Mouse (Mus musculus): ENCODE measurements at regions not wholly inside any gene's neighbourhood (a gene's known extent, or its start where the extent isn't known, plus 50 kb on each side); places are given as distances from the start of the nearest gene placed in this dataset.

GRCm38 (mm10) chr16:76454741-76455465 is 81.3 kb upstream of the Nrip1 start:
- TF ChIP-seq CTCF (IDR thresholded peaks at IDR 0.05; ENCODE audit: low read depth, low read length) (no peak), EP300 (IDR thresholded peaks at IDR 0.05; ENCODE audit: insufficient read depth, low read depth, low read length) (no peak), POLR2A (IDR thresholded peaks at IDR 0.05; ENCODE audit: insufficient read depth, low read length) (no peak)
- Histone ChIP-seq H3K4me3 (ENCODE audit: low read depth, low read length) (no peak overlapping the region), H3K9ac (ENCODE audit: low read depth, poor library complexity, severe bottlenecking) (no peak overlapping the region), H3K27me3 (ENCODE audit: control insufficient read depth, insufficient read depth, low read length, poor library complexity, severe bottlenecking) (no peaks in the 10 kb centered on the region), H3K27ac (ENCODE audit: insufficient read depth, low read length) (no peak overlapping the region), H3K36me3 (ENCODE audit: control insufficient read depth, insufficient read depth, low read length, poor library complexity, severe bottlenecking) (no peaks in the 10 kb centered on the region), H3K9me3 (replicated peaks; ENCODE audit: control insufficient read depth, insufficient read depth, low read length, poor library complexity, severe bottlenecking) (no peaks in the 10 kb centered on the region; the same call in 1 of the 2 replicates), H3K4me1 (ENCODE audit: control insufficient read depth, insufficient read depth, low read length) (no peaks in the 10 kb centered on the region)

- H3K36me3 ChIP-seq (ENCODE audit: control insufficient read depth, insufficient read depth, low read length, poor library complexity, severe bottlenecking): no peaks in the 10 kb centered on the region
- H3K9me3 ChIP-seq (replicated peaks; ENCODE audit: control insufficient read depth, insufficient read depth, low read length, poor library complexity, severe bottlenecking): no peaks in the 10 kb centered on the region; the same call in 1 of the 2 replicates
- no peak for TF ChIP-seq POLR2A (IDR thresholded peaks at IDR 0.05; ENCODE audit: insufficient read depth, low read length)
- no peak for TF ChIP-seq EP300 (IDR thresholded peaks at IDR 0.05; ENCODE audit: insufficient read depth, low read depth, low read length)
- no peak for TF ChIP-seq CTCF (IDR thresholded peaks at IDR 0.05; ENCODE audit: low read depth, low read length)
- H3K27me3 ChIP-seq (ENCODE audit: control insufficient read depth, insufficient read depth, low read length, poor library complexity, severe bottlenecking): no peaks in the 10 kb centered on the region
- H3K27ac ChIP-seq (ENCODE audit: insufficient read depth, low read length): no peak overlapping the region
- no peak overlapping the region for H3K9ac ChIP-seq (ENCODE audit: low read depth, poor library complexity, severe bottlenecking)
- no peak overlapping the region for H3K4me3 ChIP-seq (ENCODE audit: low read depth, low read length)
- H3K4me1 ChIP-seq (ENCODE audit: control insufficient read depth, insufficient read depth, low read length): no peaks in the 10 kb centered on the region
Measured at GRCm38 (mm10) chr16:76453457-76454200, 80.0 kb upstream of the Nrip1 start.

GRCm38 (mm10) chr16:76448773-76449172 is 75.1 kb upstream of the Nrip1 start:
- Histone ChIP-seq H3K4me1 (ENCODE audit: control insufficient read depth, insufficient read depth, low read length) (peaks cover 2% of the 10 kb centered on the region), H3K27me3 (ENCODE audit: control insufficient read depth, insufficient read depth, low read length, poor library complexity, severe bottlenecking) (no peaks in the 10 kb centered on the region), H3K36me3 (ENCODE audit: control insufficient read depth, insufficient read depth, low read length, poor library complexity, severe bottlenecking) (no peaks in the 10 kb centered on the region), H3K9ac (ENCODE audit: low read depth, poor library complexity, severe bottlenecking) (no peak overlapping the region), H3K9me3 (replicated peaks; ENCODE audit: control insufficient read depth, insufficient read depth, low read length, poor library complexity, severe bottlenecking) (no peaks in the 10 kb centered on the region), H3K27ac (ENCODE audit: insufficient read depth, low read length) (no peak overlapping the region), H3K4me3 (ENCODE audit: low read depth, low read length) (no peak overlapping the region)
- TF ChIP-seq POLR2A (IDR thresholded peaks at IDR 0.05; ENCODE audit: insufficient read depth, low read length): no peak
- TF ChIP-seq CTCF (IDR thresholded peaks at IDR 0.05; ENCODE audit: low read depth, low read length): no peak
- no peak for TF ChIP-seq EP300 (IDR thresholded peaks at IDR 0.05; ENCODE audit: insufficient read depth, low read depth, low read length)

- Histone ChIP-seq H3K36me3 (ENCODE audit: control insufficient read depth, insufficient read depth, low read length, poor library complexity, severe bottlenecking) (no peaks in the 10 kb centered on the region), H3K9ac (ENCODE audit: low read depth, poor library complexity, severe bottlenecking) (no peak overlapping the region), H3K27me3 (ENCODE audit: control insufficient read depth, insufficient read depth, low read length, poor library complexity, severe bottlenecking) (no peaks in the 10 kb centered on the region), H3K9me3 (replicated peaks; ENCODE audit: control insufficient read depth, insufficient read depth, low read length, poor library complexity, severe bottlenecking) (no peaks in the 10 kb centered on the region), H3K27ac (ENCODE audit: insufficient read depth, low read length) (no peak overlapping the region), H3K4me1 (ENCODE audit: control insufficient read depth, insufficient read depth, low read length) (peaks cover 2% of the 10 kb centered on the region), H3K4me3 (ENCODE audit: low read depth, low read length) (no peak overlapping the region)
- TF ChIP-seq EP300 (IDR thresholded peaks at IDR 0.05; ENCODE audit: insufficient read depth, low read depth, low read length) (no peak), CTCF (IDR thresholded peaks at IDR 0.05; ENCODE audit: low read depth, low read length) (no peak), POLR2A (IDR thresholded peaks at IDR 0.05; ENCODE audit: insufficient read depth, low read length) (no peak)
Measured at GRCm38 (mm10) chr16:76447033-76447432, 73.4 kb upstream of the Nrip1 start.

- Histone ChIP-seq H3K4me1 (ENCODE audit: control insufficient read depth, insufficient read depth, low read length) (peaks cover 2% of the 10 kb centered on the region), H3K27me3 (ENCODE audit: control insufficient read depth, insufficient read depth, low read length, poor library complexity, severe bottlenecking) (no peaks in the 10 kb centered on the region), H3K9ac (ENCODE audit: low read depth, poor library complexity, severe bottlenecking) (no peak overlapping the region), H3K9me3 (replicated peaks; ENCODE audit: control insufficient read depth, insufficient read depth, low read length, poor library complexity, severe bottlenecking) (no peaks in the 10 kb centered on the region), H3K27ac (ENCODE audit: insufficient read depth, low read length) (no peak overlapping the region), H3K36me3 (ENCODE audit: control insufficient read depth, insufficient read depth, low read length, poor library complexity, severe bottlenecking) (no peaks in the 10 kb centered on the region), H3K4me3 (ENCODE audit: low read depth, low read length) (no peak overlapping the region)
- TF ChIP-seq CTCF (IDR thresholded peaks at IDR 0.05; ENCODE audit: low read depth, low read length) (no peak), POLR2A (IDR thresholded peaks at IDR 0.05; ENCODE audit: insufficient read depth, low read length) (no peak), EP300 (IDR thresholded peaks at IDR 0.05; ENCODE audit: insufficient read depth, low read depth, low read length) (no peak)
Measured at GRCm38 (mm10) chr16:76444668-76445067, 71.0 kb upstream of the Nrip1 start.

- Histone ChIP-seq H3K9ac (ENCODE audit: low read depth, poor library complexity, severe bottlenecking) (no peak overlapping the region), H3K4me3 (ENCODE audit: low read depth, low read length) (no peak overlapping the region), H3K36me3 (ENCODE audit: control insufficient read depth, insufficient read depth, low read length, poor library complexity, severe bottlenecking) (no peaks in the 10 kb centered on the region), H3K27me3 (ENCODE audit: control insufficient read depth, insufficient read depth, low read length, poor library complexity, severe bottlenecking) (no peaks in the 10 kb centered on the region), H3K4me1 (ENCODE audit: control insufficient read depth, insufficient read depth, low read length) (no peaks in the 10 kb centered on the region), H3K9me3 (replicated peaks; ENCODE audit: control insufficient read depth, insufficient read depth, low read length, poor library complexity, severe bottlenecking) (no peaks in the 10 kb centered on the region), H3K27ac (ENCODE audit: insufficient read depth, low read length) (no peak overlapping the region)
- TF ChIP-seq POLR2A (IDR thresholded peaks at IDR 0.05; ENCODE audit: insufficient read depth, low read length) (no peak), CTCF (IDR thresholded peaks at IDR 0.05; ENCODE audit: low read depth, low read length) (no peak), EP300 (IDR thresholded peaks at IDR 0.05; ENCODE audit: insufficient read depth, low read depth, low read length) (no peak)
Measured at GRCm38 (mm10) chr16:76442635-76443034, 69.0 kb upstream of the Nrip1 start.
